Mouse (Mus musculus): Measurements from ENCODE around the gene Nos3.

GRCm38 (mm10) chr5:24427981-24428402 is 63.4 kb downstream of the Nos3 start:
- TF ChIP-seq CTCF (conservative IDR thresholded peaks at IDR 0.05; ENCODE audit: low read length) (no peak), NANOG (IDR thresholded peaks at IDR 0.05; ENCODE audit: borderline replicate concordance, low read length) (no peak)
